Mouse (Mus musculus): ENCODE data around the gene Gm14085. TPM values are rescaled to one million over a fixed set of nuclear protein-coding genes. Genes with fewer than 3 reads are reported as not detected.

Gene Gm14085
- polyA plus RNA-seq, 1 experiment = not detected

DNA sequence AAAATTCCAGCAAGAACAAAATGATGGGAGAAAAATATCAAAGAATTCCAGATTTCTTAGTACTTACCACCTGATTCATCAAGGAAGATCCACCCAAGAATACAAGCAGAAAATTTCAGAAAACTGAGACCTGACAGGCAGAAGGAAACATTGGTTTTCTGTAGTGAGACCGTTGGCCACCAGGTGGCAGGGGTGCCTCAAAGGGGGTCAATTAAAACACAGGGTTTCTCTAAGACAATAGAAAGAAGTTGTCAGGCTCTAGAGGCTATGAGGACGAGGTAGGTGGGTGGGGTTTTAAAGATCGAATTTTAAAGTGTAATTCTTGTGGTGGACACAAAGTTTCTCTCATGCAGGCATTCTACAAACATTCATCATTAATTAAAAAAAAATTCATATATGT, 84.7 kb downstream of the Gm14085 start:
- H3K4me1 ChIP-seq = peaks cover 2% of the 10 kb centered on the region; the same call in 1 of the 2 replicates
- H3K27me3 ChIP-seq (replicated peaks) = no peaks in the 10 kb centered on the region
- no peaks in the 10 kb centered on the region for H3K36me3 ChIP-seq (replicated peaks; ENCODE audit: low read length)
- TF ChIP-seq GATA1 (IDR thresholded peaks at IDR 0.05; ENCODE audit: borderline replicate concordance, low read length) = no peak
- TF ChIP-seq FLI1 (IDR thresholded peaks at IDR 0.05; ENCODE audit: low read length) = no peak
- H3K4me3 ChIP-seq (replicated peaks) = no peak overlapping the region
- H3K9me3 ChIP-seq = no peaks in the 10 kb centered on the region

DNA sequence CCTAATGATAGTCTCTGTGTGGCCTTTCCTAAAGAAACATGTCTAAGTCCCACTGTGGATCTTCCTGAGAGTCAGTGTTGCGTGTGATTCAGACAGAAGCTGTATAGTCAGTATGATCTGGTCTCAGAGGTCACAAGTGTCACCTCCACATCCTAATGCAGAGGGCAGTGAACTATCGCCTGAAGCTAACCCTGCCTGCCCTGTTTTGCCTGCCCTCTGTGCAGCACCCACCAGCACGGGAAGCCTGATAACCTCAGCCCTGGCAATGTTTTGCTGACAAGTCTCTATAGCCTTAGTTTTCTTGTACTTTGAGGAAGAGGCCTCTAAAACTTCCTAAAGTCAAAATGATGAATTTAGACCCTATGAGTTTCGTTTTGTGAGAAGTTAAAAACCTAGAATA, 85.7 kb downstream of the Gm14085 start:
- peaks cover 4% of the 10 kb centered on the region; the same call in 1 of the 2 replicates for H3K4me1 ChIP-seq
- H3K9me3 ChIP-seq = no peaks in the 10 kb centered on the region
- no peaks in the 10 kb centered on the region for H3K36me3 ChIP-seq (replicated peaks; ENCODE audit: low read length)
- TF ChIP-seq GATA1 (IDR thresholded peaks at IDR 0.05; ENCODE audit: borderline replicate concordance, low read length) (no peak), FLI1 (IDR thresholded peaks at IDR 0.05; ENCODE audit: low read length) (no peak)
- H3K27me3 ChIP-seq (replicated peaks) = no peaks in the 10 kb centered on the region
- no peak overlapping the region for H3K4me3 ChIP-seq (replicated peaks)

DNA sequence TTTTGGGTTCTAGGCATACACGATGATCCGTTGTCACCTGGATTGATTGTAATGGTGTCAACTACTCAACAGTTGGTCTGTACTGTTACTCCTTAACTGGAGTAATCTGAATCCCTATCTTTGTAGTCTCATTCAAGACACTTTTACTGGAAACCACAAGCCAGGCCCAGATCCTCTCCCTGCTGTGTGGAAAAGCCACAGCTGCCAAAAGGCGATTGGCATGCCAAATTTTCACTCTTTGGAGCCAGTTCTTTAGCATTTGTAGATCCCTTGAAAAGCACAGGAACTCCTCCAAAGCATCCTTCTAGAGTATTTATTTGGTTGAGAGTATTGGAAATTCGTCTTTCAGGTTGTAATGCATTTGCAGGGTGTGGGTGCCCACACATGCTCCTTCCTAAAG, 86.6 kb downstream of the Gm14085 start:
- H3K4me3 ChIP-seq (replicated peaks) = no peak overlapping the region
- H3K27me3 ChIP-seq (replicated peaks) = no peaks in the 10 kb centered on the region
- no peak for TF ChIP-seq FLI1 (IDR thresholded peaks at IDR 0.05; ENCODE audit: low read length)
- TF ChIP-seq GATA1 (IDR thresholded peaks at IDR 0.05; ENCODE audit: borderline replicate concordance, low read length) = no peak
- H3K9me3 ChIP-seq = no peaks in the 10 kb centered on the region
- H3K4me1 ChIP-seq = peaks cover 8% of the 10 kb centered on the region; the same call in 1 of the 2 replicates
- H3K36me3 ChIP-seq (replicated peaks; ENCODE audit: low read length) = no peaks in the 10 kb centered on the region

DNA sequence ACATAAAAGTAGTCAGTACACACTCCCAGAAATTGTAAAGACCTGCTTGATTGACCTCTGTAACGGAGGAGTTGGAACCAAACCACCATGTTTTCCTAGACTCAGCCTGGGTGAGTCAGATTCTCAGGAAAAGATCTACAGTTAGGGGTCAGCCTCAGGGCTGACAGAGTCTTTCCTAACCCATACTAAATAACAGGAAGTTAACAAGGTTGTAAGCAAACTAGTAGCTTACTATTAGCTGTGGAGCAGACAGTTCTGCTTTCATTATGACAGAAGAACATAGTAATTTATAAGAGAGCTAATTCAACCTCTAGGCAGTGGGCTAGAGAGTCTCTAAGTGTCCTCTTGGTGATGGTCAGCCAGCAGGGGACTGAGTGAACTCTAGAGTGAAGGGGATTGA, 87.7 kb downstream of the Gm14085 start:
- TF ChIP-seq GATA1 (IDR thresholded peaks at IDR 0.05; ENCODE audit: borderline replicate concordance, low read length) (no peak), FLI1 (IDR thresholded peaks at IDR 0.05; ENCODE audit: low read length) (no peak)
- H3K9me3 ChIP-seq = no peaks in the 10 kb centered on the region
- H3K4me1 ChIP-seq = peaks cover 11% of the 10 kb centered on the region; the same call in 1 of the 2 replicates
- H3K4me3 ChIP-seq (replicated peaks) = no peak overlapping the region
- peaks cover 2% of the 10 kb centered on the region for H3K27me3 ChIP-seq (replicated peaks)
- H3K36me3 ChIP-seq (replicated peaks; ENCODE audit: low read length) = no peaks in the 10 kb centered on the region

DNA sequence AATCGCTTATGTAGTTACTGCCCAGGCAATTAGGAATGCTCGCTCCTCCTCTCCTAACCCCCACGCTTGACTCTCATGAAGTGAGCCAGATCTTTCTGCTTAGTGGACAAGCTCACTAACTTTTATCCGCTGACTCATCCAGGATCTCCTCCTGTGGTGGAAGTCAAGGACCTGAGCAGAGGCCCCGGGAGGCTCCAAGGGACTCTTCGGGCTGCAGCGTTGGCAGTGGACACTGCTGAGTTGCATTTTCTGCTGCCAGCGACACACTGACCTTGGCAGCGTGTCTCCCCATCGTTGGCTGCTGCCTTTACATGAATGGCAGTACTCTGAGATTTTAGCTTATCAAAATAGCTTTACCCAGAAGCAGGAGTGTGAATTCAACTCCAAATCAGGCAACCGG, 90.7 kb downstream of the Gm14085 start:
- Histone ChIP-seq H3K9me3 (no peaks in the 10 kb centered on the region), H3K4me3 (replicated peaks) (no peak overlapping the region)
- TF ChIP-seq GATA1 (IDR thresholded peaks at IDR 0.05; ENCODE audit: borderline replicate concordance, low read length) (no peak), FLI1 (IDR thresholded peaks at IDR 0.05; ENCODE audit: low read length) (no peak)

DNA sequence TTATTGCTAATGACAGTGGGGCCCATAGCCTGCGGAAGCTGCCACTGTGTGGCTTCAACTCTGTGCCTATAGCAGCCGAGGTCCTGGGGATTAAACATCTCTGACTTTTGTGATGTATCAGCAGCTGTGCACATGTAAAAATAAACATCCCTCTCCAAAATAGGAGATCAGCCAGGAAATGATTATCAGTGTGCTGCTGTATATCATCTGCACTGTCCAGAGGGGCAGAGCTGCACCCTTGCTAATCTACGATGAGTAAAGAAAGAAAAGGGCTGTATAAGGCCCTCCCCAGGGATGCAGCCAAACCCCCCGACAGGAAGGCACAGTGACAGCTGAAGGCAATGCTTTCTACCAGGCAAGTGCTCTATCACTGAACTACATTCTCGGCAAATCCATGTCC, 91.6 kb downstream of the Gm14085 start:
- peaks cover 13% of the 10 kb centered on the region for H3K4me1 ChIP-seq
- no peak overlapping the region for H3K4me3 ChIP-seq (replicated peaks)
- no peaks in the 10 kb centered on the region for H3K36me3 ChIP-seq (replicated peaks; ENCODE audit: low read length)
- no peak for TF ChIP-seq FLI1 (IDR thresholded peaks at IDR 0.05; ENCODE audit: low read length)
- no peak for TF ChIP-seq GATA1 (IDR thresholded peaks at IDR 0.05; ENCODE audit: borderline replicate concordance, low read length)
- peaks cover 2% of the 10 kb centered on the region for H3K27me3 ChIP-seq (replicated peaks)
- H3K9me3 ChIP-seq = no peaks in the 10 kb centered on the region

More for the DNA sequence above, 90.7 kb downstream of the Gm14085 start:
- peaks cover 11% of the 10 kb centered on the region; the same call in 1 of the 2 replicates for H3K4me1 ChIP-seq
- no peaks in the 10 kb centered on the region for H3K36me3 ChIP-seq (replicated peaks; ENCODE audit: low read length)
- peaks cover 2% of the 10 kb centered on the region for H3K27me3 ChIP-seq (replicated peaks)

DNA sequence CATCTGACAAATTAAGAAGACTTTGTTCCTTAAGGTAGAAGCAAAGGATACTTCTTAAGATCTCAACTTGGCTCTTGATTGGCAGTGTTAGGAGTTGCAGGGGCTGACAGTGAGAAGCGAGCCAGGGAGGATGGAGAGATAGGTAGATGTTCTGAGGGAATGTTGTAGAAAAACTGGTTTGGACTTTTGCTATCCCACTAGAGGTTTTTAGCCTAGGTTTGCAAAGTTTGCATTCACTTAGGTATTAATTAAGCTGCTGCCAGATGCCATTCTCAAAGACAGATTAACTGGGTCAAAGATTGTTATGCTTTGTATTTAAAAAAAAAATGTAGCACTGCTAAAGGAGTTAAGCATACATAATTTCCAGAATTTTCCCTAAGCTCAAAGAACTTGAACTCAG, 92.6 kb downstream of the Gm14085 start:
- Histone ChIP-seq H3K27me3 (replicated peaks) (peaks cover 2% of the 10 kb centered on the region), H3K36me3 (replicated peaks; ENCODE audit: low read length) (no peaks in the 10 kb centered on the region), H3K4me3 (replicated peaks) (no peak overlapping the region), H3K4me1 (peaks cover 20% of the 10 kb centered on the region), H3K9me3 (no peaks in the 10 kb centered on the region)
- TF ChIP-seq FLI1 (IDR thresholded peaks at IDR 0.05; ENCODE audit: low read length) = no peak
- TF ChIP-seq GATA1 (IDR thresholded peaks at IDR 0.05; ENCODE audit: borderline replicate concordance, low read length) = no peak

Other genes starting within 250 kb of the Gm14085 start
- gene Duox2, start 186.5 kb upstream of the Gm14085 start, polyA plus RNA-seq (2012; ENCODE audit: insufficient read depth, low replicate concordance) = not detected in 2 replicates
- not detected in 2 replicates for gene Duoxa2, start 186.0 kb upstream of the Gm14085 start, polyA plus RNA-seq (2012; ENCODE audit: insufficient read depth, low replicate concordance)
- gene Duoxa1, start 171.2 kb upstream of the Gm14085 start, polyA plus RNA-seq (2012; ENCODE audit: insufficient read depth, low replicate concordance) = not detected in 2 replicates
- not detected in 2 replicates for gene Duox1, start 169.3 kb upstream of the Gm14085 start, polyA plus RNA-seq (2012; ENCODE audit: insufficient read depth, low replicate concordance)
- gene Shf, start 115.8 kb upstream of the Gm14085 start, polyA plus RNA-seq (2012; ENCODE audit: insufficient read depth, low replicate concordance) = 16.9 and 40.0 TPM in 2 replicates
- 0.03 TPM in 1 of 2 replicates, not detected in the other for gene Slc28a2, start 58.5 kb upstream of the Gm14085 start, polyA plus RNA-seq (2012; ENCODE audit: insufficient read depth, low replicate concordance)
- gene Gatm, start 126.4 kb downstream of the Gm14085 start, polyA plus RNA-seq (2012; ENCODE audit: insufficient read depth, low replicate concordance) = 1.6 and 5.0 TPM in 2 replicates
- gene AA467197, start 152.0 kb downstream of the Gm14085 start, polyA plus RNA-seq (2012; ENCODE audit: insufficient read depth, low replicate concordance) = not detected in 2 replicates
- gene Slc30a4, start 217.7 kb downstream of the Gm14085 start, polyA plus RNA-seq (2012; ENCODE audit: insufficient read depth, low replicate concordance) = not detected in 2 replicates